Mouse (Mus musculus): ENCODE measurements around the gene Cct5.

Cct5 gene

DNA sequence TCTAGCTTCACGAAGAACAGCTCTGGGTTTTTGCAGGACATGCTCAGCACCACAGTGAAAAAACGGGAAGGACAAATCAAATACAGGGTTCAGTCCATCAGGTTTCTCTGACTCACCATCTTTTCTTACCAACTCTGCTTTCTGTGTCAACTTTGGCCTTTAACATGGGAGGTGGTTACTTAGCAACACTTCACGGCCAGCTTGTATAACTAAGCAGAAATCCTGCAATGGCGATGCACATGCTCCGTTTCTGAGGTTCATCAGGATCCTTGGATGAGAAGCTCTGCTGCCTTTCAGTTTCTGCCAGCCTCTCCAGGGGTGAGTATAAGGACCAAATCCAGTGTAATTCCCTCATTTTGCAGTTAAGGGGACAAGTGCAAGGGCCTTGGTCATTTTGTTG lies 36.4 kb downstream of the Cct5 start, which contains the start of gene Cmbl:
Gene Cmbl (plus strand): TSS at position 206 of the 400 bp plus-strand sequence.
- DNase-seq (ENCODE audit: low read depth, low spot score) = no peak

DNA sequence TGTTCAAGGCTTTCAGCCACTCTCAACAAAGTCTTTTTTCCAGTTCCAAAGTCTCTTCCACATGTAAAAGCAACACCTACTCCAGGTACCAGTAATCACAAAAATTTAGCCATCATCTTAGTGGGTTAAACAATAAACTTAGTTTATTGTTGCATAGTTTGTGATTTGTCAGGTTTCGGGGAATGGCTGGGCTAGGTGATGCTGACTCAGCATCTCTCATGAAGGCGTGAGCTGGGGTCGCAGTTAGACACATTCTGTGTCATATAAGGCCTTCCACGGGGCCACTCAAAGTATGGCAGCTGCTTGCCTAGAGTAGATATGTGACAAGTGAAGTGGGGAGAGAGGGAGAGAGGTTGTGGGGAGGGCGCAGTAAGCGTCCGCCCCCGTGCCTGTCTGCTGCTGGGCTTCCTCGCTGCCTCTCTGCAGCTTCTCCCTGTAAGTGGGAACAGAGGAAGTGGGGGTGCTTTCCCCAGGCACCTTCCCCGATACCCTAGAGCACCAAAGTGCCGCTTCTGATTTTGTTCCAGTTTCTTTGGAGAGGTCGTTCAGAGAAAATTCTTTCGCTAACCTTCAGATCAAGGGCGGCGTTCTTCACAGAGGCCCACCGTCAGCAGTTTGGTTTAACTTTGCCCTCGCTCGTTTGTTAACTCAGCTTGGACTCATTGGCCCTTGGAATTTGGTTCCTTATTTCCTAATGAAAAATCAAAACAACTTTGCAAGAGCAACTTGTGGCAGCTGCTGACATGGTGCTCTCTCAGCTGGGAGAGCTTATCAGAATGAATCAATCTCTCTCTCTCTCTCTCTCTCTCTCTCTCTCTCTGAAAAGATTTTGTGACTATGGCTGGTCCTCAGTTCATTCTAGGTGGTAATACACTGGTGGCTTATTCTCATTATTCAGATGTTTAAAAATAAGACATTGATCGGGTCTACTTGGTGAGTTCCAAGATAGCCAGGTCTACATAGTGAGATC lies 37.7 kb downstream of the Cct5 start:
- DNase-seq (ENCODE audit: low read depth, low spot score) = no peak

DNA sequence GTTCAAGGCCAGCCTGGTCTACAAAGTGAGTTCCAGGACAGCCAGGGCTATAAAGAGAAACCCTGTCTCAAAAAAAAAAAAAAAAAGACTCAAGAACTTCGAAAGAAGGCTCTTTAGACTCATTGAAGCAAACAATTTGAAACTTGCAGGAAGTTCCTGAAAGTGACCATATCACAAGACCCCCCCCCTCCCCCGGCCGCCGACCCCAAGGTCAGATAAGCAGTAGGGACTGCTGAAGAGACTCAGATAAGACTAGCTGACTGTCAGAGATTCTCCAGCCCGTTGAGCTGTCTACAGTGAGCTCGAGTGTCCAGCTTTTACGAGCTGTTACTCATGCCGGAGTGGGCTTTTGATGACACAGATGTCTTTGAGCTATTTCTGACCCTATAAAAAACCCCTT lies 38.8 kb downstream of the Cct5 start:
- DNase-seq (ENCODE audit: low read depth, low spot score) = no peak

DNA sequence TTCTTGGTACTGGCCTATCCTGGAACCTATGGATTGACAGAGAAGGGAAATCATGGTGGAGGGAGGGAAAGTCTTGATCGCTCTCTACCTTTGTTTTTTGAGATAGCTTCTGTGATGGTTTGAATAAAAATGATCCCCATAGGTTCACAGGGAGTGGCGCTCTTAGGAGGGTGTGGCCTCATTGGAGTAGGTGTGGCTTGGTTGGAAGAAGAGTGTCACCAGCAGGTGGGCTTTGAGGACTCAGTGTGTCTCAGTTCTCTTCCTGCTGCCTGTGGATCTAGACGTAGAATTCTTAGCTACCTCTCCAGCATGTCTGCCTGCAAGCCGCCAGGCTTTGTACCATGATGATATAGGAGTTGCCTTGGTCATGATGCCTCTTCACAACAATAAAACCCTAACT lies 39.6 kb downstream of the Cct5 start:
- DNase-seq (ENCODE audit: low read depth, low spot score) = no peak

DNA sequence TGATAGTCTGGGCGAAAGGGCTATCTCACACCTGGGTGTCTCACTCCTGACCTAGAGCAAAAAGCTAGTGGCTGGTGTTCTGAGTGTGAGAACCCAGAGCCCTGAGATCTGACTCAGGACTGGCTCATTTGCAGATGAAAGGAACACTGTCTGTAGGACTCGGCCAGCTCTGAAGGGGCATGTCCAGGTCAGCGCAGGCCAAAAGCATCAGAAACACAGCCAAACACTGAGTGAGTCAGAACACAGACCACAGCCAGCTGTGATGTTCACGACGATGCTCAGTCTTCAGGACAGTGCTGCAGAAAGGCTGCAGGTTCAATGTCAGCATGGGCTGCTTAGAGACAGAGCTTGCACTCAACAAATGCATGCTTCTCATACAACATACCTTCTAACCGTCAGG lies 40.2 kb downstream of the Cct5 start:
- no peak for DNase-seq (ENCODE audit: low read depth, low spot score)

DNA sequence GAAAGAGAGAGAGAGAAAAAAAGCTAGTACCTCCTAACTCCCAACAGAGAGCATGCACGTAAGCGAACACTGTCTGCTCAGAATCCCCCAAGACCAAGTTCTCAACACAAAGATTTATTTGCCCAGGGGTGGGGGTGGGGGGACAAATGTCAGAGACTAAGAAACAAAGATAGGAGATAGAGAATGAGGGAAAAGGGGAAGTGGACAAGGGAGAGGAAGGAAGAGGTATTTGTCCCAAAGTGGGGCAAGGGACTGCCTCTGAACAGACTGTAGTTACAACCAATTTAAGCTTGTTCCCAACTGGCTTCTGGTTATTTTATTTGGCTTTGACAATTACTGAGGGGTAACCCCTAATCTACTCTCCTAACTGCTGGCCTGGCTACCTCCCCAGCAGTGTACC lies 46.7 kb downstream of the Cct5 start:
- no peak for DNase-seq (ENCODE audit: low read depth, low spot score)

DNA sequence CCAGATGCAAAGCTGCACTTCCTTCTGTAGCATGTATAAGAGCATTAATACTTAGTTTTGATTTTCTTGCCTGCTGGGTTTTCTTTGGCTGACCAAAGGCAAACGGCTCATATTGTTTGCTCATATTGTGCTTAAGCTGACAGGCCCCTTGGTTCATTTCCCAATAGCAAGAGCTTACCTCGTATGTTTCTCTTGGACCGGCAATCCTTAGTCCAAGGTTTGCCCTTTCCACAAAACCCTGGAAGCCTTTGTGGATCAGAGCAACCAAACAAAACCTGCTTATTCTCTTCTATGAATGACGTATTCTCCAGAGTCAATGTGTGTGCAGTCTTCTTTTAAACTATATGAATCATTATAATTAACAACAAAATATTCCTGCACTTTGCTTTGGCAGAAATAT lies 51.2 kb downstream of the Cct5 start:
- DNase-seq (ENCODE audit: low read depth, low spot score) = no peak

DNA sequence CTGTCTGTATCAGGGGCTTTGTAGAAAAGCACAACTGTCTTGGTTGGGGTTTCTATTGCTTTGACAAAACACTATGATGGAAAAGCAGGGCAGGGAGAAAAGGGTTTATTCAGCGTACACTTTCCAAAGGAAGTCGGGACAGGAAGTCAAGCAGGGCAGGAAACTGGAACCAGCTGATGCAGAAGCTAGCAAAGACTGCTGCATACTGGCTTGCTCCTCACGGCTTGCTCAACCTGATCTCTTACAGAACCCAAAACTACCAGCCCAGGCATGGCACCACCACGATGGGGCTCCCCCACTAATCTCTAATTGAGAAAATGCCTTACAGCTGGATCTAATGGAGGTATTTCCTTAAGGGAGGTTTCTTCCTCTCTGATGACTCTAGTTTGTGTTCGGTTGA lies 54.2 kb downstream of the Cct5 start:
- no peak for DNase-seq (ENCODE audit: low read depth, low spot score)

DNA sequence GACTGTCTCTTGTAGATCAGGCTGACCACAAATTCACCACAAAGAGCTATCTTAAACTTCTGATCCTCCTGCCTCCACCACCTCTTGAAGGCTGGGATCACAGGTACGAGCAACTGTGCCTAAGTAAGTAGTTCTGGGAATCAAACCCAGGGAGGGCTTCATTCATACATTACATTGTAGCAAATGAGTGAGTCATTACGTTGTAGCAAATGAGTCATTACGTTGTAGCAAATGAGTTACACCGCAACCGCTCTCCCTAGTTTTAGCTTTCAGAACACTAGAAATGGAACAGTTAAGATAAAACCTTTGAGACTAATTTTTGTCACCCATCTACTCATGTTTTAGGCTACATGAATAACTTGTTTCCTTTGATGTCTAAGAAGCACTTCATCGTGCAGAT lies 55.3 kb downstream of the Cct5 start:
- DNase-seq (ENCODE audit: low read depth, low spot score) = no peak

DNA sequence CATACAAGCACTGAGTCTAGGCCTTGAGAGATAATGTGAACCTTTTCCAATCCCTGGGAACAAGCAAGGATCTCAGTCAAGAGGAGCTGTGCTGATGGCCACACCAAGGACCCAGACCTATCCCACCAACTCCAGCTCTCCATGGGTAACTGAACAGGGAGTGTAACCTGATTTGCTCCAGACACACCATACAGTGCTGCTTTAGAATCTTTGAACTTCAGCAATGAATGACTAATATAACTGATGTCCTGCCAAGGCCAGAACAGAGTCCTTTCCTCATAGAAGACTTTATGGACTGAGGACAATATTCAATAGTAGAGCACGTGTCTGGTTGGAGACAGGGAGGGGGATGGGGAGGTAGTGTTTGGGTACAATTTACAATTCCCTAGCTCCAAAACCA lies 56.5 kb downstream of the Cct5 start:
- DNase-seq (ENCODE audit: low read depth, low spot score) = no peak

DNA sequence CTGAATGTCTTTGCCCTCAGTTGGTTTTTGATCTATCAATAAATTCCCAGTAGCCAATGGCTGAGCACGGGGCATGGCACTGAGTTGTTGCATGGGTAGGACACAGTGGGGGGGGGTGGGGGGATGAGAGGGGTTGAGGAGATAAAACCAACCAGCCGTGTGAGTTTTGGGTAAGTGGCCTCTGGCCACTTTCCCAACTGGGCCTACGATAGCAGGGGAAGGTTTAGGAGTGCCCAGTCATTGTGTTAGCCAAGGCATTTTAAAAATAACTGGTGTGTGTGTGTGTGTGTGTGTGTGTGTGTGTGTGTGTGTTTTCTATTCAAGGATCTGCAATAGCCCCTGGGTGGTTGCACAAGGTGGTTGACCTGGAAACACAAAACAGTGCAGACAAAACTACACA lies 58.4 kb downstream of the Cct5 start:
- DNase-seq (ENCODE audit: low read depth, low spot score) = no peak

DNA sequence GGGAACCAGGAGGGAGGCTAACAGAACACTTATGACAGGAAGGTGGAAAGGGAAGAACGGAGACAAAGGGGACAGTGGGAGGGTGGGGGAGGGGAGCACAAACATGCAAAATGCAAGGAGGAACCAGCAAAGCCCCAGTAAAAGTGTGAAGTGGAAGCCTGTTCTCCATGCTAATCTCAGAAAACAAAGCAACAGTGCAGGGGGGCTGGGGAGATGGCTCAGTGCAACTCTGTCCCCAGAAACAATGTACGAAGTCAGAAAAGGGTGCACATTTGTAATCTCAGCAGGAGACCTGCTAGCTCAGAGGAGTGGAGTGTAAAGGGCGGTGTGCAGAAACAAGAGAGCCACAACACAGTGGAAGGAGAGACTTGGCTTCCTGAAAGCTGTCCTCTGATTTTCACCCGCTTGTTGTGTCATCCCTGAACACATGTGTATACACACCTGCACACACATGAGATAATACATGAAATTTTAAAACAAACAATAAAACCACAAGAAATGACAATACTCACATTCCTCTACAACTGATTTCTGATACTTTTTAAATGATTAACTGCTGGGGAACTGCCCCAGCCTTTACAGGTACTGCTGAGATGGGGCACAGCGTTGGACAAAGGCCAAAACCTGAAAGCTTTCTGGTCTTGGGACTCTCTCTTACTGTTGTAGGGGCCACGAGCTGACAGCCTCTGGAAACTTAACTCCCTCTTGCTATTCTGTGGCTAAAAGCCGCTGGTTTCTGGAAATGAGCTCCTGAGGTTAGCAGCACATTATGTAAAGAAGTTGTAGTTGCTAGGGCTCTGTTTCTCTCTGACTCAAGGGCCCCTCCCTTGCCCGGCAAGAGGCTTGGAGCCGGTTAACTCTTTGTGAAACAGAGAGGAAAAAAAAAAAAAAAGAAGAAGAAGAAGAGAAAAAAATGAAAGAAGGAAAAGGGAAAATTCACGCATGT lies 59.3 kb downstream of the Cct5 start:
- no peak for DNase-seq (ENCODE audit: low read depth, low spot score)

Data from A20 (cell line).